Mouse (Mus musculus) cerebellum, adult 9-10 months (tissue): ENCODE results near the gene Eea1.
A peak's percentile ranks its signal among the peaks of the same experiment; 100 is the strongest.
"Not testable (repeated sequence)": the region's sequence is repeated elsewhere in the genome, so short reads cannot be mapped to it uniquely, and the experiment has no call there.

ENCODE experiments used
- DNase-seq: peaks from one replicate; pipeline ENCODE4 v3.0.0; 2022

Eea1 gene

DNA sequence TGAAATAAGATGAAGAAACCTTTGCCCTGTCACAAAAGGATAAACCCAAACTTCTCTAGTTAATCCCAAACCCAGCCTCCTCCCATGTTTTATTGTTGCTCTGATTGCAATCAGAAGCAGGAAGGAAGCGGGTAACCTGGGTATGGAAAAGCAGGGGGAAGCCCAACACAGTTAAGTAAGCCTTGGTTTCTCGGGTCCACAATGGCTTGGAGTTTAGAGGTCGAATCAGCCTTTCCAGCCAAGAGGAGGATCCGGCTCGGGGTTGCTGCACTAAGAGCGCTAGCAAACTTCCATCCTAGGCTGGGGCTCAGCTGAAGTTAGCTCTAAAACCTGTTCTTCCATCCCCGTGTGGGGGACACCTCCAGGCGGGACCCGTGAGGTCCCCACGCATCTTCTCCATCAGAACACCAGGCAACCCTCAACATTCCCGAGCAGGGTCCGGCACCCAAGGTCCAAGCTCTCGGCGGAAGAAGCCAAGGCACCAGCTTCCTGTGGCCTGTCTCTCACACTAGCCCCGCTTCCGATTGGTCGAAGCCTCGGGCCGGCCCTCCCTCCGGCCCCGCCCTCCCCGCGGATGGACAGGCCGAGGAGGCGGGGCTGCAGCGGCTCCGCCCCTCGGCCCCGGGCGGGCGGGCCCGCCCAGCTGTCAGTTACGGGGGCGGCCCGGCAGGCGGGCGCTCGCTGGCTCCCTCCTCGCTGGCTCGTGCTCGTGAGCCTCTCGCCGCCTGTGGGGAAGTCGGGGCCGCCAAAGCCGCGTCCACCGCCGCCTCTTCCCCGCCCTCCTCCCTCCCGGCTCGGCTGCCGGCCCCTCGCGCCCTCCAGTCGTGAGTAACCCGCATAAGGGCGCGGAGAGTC, at the start of gene Eea1:
TSS of gene Eea1 (plus strand) at position 605 of the 855 bp plus-strand sequence.
- DNase-seq = peak; percentile 91

GRCm38 (mm10) chr10:95891214-95891960, 49.1 kb upstream of the Eea1 start:
- no peak for DNase-seq

DNA sequence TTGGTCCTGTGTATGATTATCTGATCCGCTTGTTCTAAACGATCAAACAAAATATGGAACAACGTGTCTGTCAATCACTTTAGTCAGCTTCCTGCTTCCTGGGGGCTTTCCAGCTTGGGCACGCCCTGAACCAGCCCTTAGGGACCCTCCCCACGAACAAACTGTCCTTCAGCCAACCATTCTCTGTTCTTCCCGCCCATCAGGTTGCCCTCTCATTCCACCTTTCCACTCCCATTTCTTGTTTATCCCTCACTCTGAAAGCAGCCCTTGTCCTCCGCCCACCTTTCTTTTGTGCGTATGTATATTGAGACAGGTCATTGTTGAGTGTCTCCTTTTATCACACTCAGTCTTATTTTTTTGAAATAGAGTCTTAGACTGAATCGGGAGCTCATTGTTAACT, 48.3 kb upstream of the Eea1 start:
- no peak for DNase-seq

DNA sequence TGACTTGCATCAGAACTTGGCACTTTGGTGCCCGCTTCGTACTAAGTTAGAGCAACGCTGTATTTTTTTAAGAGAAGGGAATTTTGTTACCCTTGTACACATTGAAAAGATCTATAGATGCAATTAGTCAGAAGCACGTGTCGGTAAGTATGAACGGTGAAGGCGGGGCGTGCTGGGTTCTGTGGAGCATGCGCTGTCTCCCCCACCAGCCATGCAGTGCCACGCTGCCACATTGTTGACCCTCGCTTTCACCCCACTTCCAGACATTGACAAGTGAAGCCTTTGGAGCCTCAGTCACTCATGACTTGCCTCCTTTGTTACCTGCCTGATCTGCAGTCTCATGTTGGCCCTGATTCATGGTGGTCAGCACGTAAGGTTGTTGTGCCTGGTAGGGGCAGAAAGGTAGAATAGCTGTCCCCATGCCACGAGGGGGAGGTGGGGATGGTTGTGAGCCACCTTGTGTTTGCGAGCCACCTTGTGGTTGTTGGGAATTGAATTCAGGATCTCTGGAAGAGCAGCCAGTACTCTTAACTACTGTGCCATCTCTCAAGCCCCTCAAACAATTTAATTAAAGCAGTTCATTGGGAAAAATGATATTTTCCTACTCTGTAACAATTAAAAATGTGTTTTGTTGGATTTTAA, 47.0 kb upstream of the Eea1 start:
- DNase-seq = no peak

GRCm38 (mm10) chr10:95894036-95894855, 46.2 kb upstream of the Eea1 start:
- DNase-seq = no peak

DNA sequence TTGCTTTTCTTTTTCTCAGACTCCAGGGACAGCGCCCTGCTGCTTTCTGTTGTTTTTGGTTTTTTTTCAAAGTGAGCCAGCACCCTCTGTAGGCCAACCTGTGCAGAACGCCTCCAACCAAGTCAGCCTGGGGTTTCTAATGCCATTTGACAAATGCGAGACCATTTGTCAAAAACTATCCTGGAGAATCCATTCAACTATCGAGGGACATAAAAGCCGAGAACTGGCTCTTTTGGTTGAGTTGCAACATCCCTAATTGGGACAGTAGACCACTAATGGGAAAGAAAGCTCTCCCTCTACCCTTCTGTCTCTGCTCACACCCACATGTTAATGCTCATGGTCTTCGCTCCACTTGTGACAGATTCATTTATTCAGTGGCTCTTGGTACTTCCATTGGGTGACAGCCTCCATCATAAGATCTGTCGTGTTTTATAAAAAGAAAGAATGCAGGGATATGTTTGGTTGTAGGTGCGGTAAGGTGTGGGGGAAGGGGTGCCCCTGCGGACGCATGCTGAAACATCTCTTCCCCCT, 45.5 kb upstream of the Eea1 start:
- DNase-seq = peak; percentile 72

- DNase-seq = peak; percentile 12
Measured at GRCm38 (mm10) chr10:95898471-95899154, 41.8 kb upstream of the Eea1 start.

GRCm38 (mm10) chr10:95904668-95905067, 35.8 kb upstream of the Eea1 start:
- no peak for DNase-seq

DNA sequence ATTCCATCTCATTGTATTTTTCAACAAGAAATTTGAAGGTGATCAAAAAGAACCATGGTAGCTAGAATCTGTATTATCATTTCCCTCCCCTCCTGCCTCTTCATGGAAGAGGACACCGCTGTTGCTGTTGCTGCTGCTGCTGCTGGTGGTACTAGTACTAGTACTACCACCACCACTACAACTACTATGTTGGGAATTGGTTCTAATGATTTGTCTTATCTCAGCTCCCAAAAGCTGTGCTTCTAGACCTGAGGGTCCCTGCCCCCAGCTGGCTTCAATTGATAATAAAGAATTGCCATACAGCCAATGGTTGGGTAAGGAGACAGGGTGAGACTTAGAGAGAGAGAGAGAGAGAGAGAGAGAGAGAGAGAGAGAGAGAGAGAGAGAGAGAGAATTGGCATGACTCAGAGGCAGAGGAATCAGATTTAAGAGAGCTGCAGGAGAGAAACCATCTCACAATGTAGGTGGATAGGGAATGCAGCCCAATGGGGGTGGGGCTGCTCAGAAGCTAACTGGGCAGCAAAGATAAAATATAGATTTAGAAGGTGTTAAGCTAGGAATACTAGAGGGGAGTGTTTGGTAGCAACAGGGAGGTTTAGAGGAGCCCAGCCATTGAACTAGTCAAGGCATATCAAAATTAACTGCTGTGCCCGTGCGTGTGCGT, 31.1 kb upstream of the Eea1 start:
- DNase-seq = no peak

DNA sequence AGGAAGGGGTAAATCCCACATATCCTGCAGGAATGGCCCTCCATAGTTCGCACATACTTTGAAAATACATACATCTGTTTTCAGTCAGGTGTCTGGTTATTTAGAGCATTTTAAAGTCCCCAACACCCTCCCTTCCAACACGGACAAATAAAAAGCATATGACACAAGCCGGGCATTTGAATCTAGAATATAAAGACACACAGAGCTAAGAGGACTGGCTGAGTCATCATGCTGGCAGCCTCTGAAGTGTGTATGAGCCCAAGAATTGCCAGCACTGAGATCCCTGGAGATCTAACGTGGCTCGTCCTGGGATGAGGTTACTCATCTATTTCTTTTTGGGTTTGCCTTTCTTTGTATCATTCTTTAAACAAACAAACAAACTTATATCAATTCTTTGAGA, 29.4 kb upstream of the Eea1 start:
- no peak for DNase-seq

DNA sequence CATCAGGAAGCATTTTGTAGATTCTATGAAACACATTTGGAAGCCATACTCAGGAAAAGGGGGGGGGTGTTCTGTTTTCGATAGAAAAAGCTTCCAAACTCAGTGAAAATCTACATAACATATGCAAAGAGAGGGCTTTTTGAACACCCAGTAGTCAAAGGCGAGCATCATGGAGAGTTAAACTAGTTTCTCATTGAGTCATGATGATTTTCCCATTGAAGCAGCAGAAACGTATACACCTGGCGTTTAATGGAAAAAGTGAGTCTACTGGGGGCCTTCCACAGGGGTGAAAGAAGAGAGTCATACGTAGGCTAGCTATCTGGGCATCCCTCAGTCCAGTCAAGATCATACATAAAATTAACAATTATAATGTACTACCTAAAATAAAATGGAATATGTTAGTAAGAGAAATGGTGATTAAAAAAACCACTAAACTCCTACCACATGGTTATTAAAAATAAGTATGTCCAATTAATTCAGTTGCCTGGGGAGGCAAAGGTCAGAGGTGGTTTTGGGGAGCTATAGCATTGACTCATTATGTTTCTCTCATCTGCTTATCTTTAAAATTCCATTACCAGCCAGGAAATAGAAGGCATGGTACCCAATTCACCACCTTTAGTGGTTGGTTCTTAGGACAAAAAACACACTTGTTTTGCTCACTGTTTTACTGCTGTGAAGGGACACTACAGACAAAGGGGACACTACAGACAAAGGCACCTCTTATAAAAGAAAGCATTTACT, 25.8 kb upstream of the Eea1 start:
- DNase-seq = no peak

DNA sequence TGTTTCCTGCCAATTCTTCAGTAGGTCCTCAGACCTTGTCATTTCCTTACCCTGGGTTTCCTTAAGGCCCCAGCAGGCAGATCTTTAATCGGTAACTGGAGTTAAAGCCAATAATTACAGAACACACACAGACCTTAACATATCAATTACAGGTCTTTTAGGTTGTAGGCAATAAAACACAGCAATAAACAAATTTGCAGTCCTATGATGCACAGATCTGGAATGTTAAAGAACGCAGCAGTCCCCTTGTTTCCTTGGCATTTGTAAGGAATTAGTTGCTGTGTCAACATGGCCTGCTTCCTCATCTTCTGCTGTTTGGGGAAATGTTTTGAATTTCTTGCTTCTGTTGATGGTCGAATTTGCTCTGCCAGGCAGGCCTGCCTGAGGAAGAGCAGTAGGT, 21.7 kb upstream of the Eea1 start:
- no peak for DNase-seq

- DNase-seq = no peak
Measured at GRCm38 (mm10) chr10:95923263-95924217, 16.9 kb upstream of the Eea1 start.

GRCm38 (mm10) chr10:95933631-95934030, 6.8 kb upstream of the Eea1 start:
- DNase-seq = not testable (repeated sequence)

DNA sequence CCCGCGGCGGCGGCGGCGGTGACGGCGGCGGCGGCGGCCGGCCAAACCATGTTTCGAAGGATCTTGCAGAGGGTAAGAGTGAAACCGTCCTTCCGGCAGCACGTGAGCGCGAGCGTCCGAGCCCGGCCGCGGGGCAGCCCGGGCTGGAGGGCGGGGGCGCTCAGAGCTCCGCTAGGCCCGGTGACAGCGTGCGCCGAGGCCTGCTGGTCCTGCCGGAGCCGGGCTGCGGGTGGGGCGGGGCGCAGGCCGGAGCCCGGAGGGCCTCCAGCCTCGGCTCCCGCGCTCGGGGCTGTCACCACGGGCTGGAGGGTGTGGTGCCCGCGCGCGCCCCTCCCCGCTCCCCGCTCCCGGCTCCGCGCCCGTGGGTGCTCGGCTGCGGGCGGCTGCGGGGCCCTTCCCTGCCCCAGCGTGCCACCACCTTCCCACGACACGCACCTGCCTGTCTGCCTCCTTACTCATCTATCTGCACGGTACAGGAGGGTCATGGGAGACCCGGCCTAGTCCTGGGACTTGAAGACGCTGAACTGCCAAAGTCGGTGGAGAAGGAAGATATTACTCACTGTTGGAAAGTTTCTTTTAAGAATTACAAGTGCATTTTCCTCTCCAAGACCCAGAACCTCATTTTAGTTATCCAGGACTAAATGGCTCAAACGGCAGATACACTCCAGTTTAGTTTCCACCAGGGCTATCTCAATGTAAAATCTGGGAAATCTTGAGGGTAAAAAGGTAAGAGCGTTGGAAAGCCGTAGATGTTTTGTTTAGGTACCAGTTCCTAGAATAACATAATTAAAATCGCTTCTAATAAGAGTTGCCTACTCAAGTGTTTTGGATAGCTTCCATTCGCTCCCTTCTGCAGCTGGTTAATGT, 684 bp downstream of the Eea1 start:
- DNase-seq = peak; percentile 48

- DNase-seq = peak; percentile 36
Measured at GRCm38 (mm10) chr10:95941768-95942425, 1.4 kb downstream of the Eea1 start.

DNA sequence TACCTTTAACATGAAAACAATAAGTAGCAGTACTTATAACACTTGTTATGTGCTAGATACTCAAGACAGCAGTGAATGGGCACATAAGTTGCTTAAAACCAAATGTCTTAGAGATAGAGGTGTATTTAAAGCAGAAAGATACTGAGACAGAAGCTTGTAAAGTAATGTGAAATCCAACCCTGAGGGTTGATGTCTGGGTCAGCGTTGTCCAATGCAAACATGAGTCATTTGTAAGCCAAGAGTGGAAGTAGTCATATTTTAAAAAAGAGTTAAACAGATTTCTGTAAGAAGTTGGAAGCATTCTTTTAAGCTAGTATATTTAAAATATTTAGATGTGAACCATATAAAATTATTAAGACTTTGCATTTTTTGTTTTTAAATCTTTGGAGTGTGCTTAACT, 4.6 kb downstream of the Eea1 start:
- no peak for DNase-seq

- DNase-seq = no peak
Measured at GRCm38 (mm10) chr10:95949410-95949809, 9.0 kb downstream of the Eea1 start.
